Mouse (Mus musculus): Measurements from ENCODE around the gene Dld.

Dld gene

GRCm38 (mm10) chr12:31320817-31321216 lies 30.4 kb downstream of the Dld start:
- no peak for DNase-seq

GRCm38 (mm10) chr12:31318409-31318963 lies 32.8 kb downstream of the Dld start:
- DNase-seq: no peak

- no peak for DNase-seq
Observed at GRCm38 (mm10) chr12:31317670-31318408, 33.4 kb downstream of the Dld start.

- DNase-seq: no peak
Observed at GRCm38 (mm10) chr12:31315961-31316360, 35.3 kb downstream of the Dld start.

DNA sequence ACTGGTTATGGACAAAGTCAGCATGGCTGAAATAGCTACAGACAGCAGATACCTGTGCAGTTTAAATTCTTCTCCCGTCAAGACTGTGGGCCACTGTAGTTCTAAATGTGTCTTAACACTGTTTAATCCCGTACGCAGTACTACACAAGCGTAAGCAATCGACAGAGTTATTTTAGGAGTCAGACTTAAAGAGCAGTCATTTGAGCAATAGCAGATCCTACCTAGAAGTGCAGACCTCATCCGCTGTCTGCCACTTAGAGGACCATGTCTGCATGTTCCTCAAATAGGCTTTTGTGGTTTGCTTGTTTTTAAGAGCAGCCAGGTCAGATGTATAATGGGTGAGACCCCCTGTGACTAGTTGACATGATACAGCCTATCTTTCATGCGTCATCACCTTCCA lies 36.9 kb downstream of the Dld start:
- no peak for DNase-seq

DNA sequence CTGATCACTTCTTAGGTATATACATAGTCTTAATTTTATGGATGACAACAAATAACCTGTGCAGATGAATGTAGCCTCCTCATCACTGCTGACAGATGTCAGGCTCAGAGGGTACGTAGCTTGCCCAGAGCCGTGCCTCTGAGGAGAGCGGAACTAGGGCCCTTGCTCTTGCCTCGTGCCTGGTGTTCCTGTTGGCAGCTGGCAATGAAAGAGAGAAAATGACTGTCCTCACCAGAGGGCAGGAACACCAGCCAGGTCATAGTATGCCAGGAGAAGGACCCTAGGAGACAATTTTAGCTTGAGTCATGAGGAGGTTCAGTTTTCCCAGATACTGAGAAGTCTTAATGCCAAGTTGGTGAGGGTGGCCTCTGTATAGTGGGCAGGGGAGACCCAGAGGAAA lies 38.1 kb downstream of the Dld start:
- no peak for DNase-seq

DNA sequence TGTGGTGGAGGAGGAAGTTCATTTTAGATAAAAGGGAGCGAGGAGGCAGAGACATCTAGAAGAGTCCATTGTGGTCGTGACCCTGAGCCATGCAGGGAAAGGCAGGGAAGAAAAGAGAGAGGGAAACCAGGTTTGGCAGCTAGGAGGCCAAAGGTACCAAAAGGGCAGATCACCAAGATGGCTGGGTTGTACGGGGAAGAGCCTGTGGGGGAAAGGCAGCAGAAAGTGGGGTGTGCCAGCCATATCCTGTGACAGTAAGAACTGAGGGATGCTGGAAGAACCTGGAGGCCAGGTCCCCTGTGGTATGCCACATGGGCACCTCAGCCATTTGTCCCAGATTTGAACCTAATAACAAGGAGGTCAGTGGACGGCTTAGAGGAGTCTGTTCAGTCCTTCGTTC lies 39.0 kb downstream of the Dld start:
- DNase-seq: no peak

GRCm38 (mm10) chr12:31311671-31312265 lies 39.5 kb downstream of the Dld start:
- DNase-seq: no peak

DNA sequence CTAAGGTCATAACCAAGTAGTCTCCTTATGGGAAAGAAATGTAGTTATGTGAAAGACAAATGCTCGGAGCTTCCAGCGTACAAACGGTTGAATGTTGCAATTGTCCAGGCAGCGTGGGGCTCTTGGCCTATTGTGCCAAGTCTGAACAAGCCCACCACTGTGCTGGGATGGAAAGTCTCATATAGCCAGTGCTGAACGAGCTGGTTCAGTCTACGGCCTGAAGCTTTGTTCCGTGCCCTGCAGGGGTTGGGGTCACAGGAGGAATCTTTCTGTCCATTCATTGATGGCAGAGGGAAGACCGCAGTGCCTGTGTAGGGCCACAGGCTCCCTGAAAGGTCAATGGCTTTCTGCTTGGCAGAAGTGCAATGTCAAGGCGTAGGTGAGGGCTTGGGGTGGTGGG lies 40.6 kb downstream of the Dld start:
- no peak for DNase-seq

GRCm38 (mm10) chr12:31307756-31308155 lies 43.5 kb downstream of the Dld start:
- no peak for DNase-seq

DNA sequence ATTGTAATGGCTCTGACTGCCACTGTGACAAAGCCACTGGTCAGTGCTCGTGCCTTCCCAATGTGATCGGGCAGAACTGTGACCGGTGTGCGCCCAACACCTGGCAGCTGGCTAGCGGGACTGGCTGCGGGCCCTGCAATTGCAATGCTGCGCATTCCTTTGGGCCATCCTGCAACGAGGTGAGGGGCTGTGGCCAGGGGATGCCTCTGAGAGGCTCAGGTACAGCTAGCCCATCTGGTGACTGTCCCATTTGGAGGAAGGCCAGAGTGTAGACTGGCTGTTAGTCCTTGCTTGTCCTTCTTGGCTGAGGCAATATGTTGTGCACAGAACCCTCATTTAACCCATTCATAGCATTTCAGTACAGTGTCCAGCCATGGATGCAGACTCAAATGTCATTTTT lies 44.2 kb downstream of the Dld start:
- no peak for DNase-seq

DNA sequence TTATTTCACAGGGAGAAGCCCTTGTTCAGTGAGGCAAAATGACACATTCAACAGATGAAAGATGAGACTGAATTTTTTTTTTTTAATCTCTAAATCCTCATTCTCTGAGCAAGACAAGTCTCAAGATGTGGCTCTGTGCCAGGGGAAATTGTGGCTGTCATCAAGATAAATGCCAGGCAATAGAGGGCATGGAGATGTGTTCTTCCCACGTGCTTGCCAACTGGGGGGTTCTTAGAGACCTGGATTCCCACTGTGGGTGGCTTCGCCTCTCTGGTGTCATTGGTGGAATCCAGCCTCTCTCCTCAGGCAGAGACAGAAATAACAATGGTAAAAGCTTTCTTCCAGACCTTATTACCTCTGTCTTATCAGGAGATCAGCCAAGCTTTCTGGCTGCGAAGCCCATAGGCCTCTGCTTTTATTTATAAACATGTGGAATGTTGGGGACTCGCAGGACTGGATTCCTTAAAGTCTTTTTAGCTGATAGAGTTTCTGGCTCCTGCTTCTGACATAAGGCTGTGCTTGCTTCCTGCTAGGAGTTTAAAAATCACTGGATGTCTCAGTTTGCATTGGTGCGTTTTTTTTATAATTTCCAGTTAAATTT lies 45.1 kb downstream of the Dld start:
- peak; percentile 31 for DNase-seq

GRCm38 (mm10) chr12:31302766-31303511 lies 48.3 kb downstream of the Dld start:
- DNase-seq: no peak

DNA sequence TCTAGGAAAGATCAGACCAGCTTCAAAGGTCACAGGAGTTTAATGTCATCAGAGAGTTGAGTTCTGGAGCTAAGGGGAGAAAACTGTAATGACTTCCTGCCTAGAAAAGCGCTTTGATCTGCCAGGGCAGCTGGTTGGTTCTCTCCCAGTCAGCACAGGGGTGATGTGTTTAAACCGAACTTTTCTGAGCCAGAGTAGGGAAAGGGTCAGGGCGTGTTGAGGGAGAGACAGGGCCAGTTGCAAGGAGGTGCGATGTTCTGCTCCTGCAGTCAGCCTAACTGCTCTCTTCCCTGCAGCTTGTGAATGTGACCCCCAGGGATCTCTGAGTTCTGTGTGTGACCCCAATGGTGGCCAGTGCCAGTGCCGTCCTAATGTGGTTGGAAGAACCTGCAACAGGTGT lies 49.0 kb downstream of the Dld start:
- DNase-seq: no peak

DNA sequence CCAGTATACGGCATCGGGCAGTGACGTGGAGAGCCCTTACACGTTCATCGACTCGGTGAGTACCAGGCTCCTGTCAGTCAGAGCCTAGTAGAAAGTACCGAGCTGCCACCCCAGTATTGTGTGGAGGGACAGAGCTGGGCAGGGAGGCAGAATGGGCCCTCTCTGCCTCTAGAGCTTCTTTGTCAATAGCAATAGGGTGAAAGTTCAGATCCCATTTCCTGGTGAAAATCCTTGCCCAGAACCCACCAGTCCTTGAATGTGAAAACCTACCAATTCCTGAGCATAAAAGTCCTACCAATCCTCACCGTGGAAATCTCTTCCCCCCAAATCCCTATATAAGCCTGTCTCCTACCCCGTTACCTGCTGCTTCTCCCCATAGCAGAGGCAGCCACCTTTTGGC lies 51.0 kb downstream of the Dld start:
- DNase-seq: no peak

DNA sequence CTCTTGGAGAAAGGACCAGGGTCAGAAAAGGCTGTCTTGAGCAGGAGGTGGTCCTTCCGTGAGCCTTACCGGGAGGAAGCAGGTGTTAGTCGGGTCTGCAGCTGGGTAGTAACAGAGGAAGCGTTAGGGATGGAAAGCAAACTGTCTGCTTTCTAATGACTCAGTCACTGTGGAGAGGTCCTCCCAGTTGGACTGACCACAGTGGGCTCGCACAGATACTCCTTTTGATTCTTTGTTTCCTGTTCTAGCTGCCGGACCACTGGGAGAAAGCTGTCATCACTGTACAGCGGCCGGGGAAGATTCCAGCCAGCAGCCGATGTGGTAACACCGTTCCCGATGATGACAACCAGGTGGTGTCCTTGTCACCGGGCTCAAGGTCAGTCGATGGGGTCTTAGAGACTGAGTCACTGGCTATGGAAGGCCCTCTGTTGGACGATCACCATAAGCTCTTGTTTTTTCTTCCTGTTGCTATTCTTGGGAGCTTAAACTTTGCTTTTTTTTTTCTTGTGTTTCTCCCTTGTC lies 51.5 kb downstream of the Dld start:
- DNase-seq: no peak

- DNase-seq: no peak
Observed at GRCm38 (mm10) chr12:31299126-31299525, 52.1 kb downstream of the Dld start.

DNA sequence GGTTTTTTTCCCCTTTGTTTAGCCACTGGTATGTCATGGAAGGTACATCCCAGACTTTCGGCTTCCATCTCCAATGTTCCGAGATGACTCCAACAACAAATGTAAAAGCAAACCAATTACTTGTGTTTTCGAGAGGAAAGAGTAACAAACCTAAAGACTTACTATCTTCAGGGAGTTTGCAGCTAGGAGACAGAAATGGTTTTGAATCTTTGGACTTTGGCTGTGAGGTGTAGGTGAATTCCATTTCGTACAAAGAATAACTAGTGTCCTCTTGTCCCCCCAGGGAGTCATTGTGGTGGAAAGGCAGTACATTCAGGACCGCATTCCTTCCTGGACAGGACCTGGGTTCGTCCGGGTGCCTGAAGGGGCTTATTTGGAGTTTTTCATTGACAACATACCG lies 52.7 kb downstream of the Dld start:
- DNase-seq: no peak

GRCm38 (mm10) chr12:31298122-31298521 lies 53.1 kb downstream of the Dld start:
- no peak for DNase-seq

DNA sequence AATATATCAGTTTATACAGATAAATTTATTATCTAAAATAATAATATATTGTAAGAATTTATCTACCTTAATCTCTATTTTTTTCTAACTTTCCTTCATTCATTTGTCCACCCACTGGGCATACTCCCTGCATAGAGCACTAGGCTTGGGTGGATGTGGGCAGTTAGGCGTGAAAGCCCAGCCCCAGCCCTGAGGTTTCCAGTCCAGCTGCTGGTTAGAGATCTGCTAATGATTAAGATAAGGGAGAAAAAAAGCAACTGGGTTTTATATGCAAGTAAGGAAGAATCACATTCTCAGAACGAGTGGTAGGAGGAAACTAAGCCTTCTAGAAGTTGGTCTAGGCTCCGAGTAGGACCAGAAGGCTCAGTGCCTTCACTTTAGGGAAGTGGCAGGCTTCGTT lies 55.2 kb downstream of the Dld start:
- no peak for DNase-seq

GRCm38 (mm10) chr12:31295505-31295904 lies 55.7 kb downstream of the Dld start:
- no peak for DNase-seq

- no peak for DNase-seq
Observed at GRCm38 (mm10) chr12:31294996-31295395, 56.3 kb downstream of the Dld start.

- DNase-seq: no peak
Observed at GRCm38 (mm10) chr12:31294526-31294925, 56.7 kb downstream of the Dld start.

Data from right cerebral cortex, postnatal 14 days (tissue).